Mouse (Mus musculus) CH12.LX (cell line): ENCODE measurements around the gene Unc80.

Source experiments
- CTCF ChIP-seq, 2 experiments: IDR thresholded peaks in 1 of 2; conservative IDR thresholded peaks in 1 of 2; 2 replicates each; pipeline ENCODE4 v1.5.1; 2011 to 2012; ENCODE audit warnings: low read depth in 2 of 2, low read length in 2 of 2, improper control_type of control experiment in 1 of 2, inconsistent platforms in 1 of 2, mild to moderate bottlenecking in 1 of 2, moderate library complexity in 1 of 2
- ELF1 ChIP-seq: IDR thresholded peaks from 2 replicates; pipeline ENCODE4 v1.6.1; 2014; ENCODE audit warnings: low read depth, mild to moderate bottlenecking, inconsistent platforms, low read length, improper control_type of control experiment
- EP300 ChIP-seq: IDR thresholded peaks from 2 replicates; pipeline ENCODE4 v1.6.1; 2011; ENCODE audit warnings: low read length, improper control_type of control experiment
- HCFC1 ChIP-seq: IDR thresholded peaks from 2 replicates; pipeline ENCODE4 v1.6.1; 2012; ENCODE audit warnings: low read depth, mild to moderate bottlenecking, inconsistent platforms, low read length, improper control_type of control experiment
- JUND ChIP-seq: conservative IDR thresholded peaks from 2 replicates; pipeline ENCODE4 v1.6.1; 2011; ENCODE audit warnings: low read depth, low read length, improper control_type of control experiment
- MAZ ChIP-seq: IDR thresholded peaks from 2 replicates; pipeline ENCODE4 v1.6.1; 2012; ENCODE audit warnings: low read depth, mild to moderate bottlenecking, inconsistent platforms, low read length, improper control_type of control experiment, moderate library complexity
- MYC ChIP-seq: IDR thresholded peaks from 2 replicates; pipeline ENCODE4 v1.6.1; 2011; ENCODE audit warnings: low read depth, mild to moderate bottlenecking, improper control_type of control experiment, low read length
- POLR2A ChIP-seq: IDR thresholded peaks from 2 replicates; pipeline ENCODE4 v1.6.1; 2011; ENCODE audit warnings: low read depth, mild to moderate bottlenecking, improper control_type of control experiment, low read length
- TBP ChIP-seq: conservative IDR thresholded peaks from 2 replicates; pipeline ENCODE4 v1.6.1; 2011; ENCODE audit warnings: low read depth, low read length, improper control_type of control experiment
- TCF12 ChIP-seq: IDR thresholded peaks from 2 replicates; pipeline ENCODE4 v1.6.1; 2014; ENCODE audit warnings: low read depth, mild to moderate bottlenecking, inconsistent platforms, low read length, improper control_type of control experiment
- USF1 ChIP-seq: IDR thresholded peaks from 2 replicates; pipeline ENCODE4 v1.6.1; 2014; ENCODE audit warnings: low read depth, mild to moderate bottlenecking, inconsistent platforms, low read length, improper control_type of control experiment
- ZNF384 ChIP-seq: IDR thresholded peaks from 2 replicates; pipeline ENCODE4 v1.6.1; 2012; ENCODE audit warnings: low read depth, low read length, improper control_type of control experiment, inconsistent platforms

DNA sequence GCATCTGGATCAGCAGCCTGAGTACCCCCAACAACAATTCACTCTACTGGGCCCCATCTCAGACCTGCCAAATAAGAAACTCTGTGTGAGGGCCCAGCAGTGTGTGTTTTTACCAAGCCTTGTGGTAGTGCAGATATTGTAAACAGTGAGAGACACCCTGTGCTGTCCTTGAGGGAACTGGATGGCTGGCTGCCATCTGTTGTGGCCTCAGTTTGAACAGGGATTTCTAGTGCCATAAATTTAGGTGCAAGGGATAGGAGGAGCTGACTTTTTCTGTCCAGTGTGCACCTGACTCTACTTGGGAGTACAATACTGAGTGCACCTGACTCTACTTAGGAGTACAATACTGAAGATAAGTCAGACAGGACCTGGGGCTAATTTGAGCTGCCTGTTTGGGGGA is 178.7 kb downstream of the Unc80 start:
- TF ChIP-seq CTCF (conservative IDR thresholded peaks at IDR 0.05 in 1 of 2, IDR thresholded peaks at IDR 0.05 in 1 of 2; ENCODE audit: low read depth in 2 of 2, low read length in 2 of 2) = no peak
- no peak for TF ChIP-seq USF1
- TF ChIP-seq MYC = no peak
- TF ChIP-seq ELF1 = no peak
- TF ChIP-seq JUND = no peak
- no peak for TF ChIP-seq POLR2A
- no peak for TF ChIP-seq TBP
- TF ChIP-seq TCF12 = no peak
- no peak for TF ChIP-seq HCFC1
- no peak for TF ChIP-seq MAZ
- no peak for TF ChIP-seq EP300
- no peak for TF ChIP-seq ZNF384
